Mouse (Mus musculus) hindbrain, postnatal 0 days (tissue): ENCODE data around the gene Prkcb. TPM values are rescaled to one million over a fixed set of nuclear protein-coding genes. Genes with fewer than 3 reads are reported as not detected.

Source experiments
- ATAC-seq: fragments of 200-750 bp; cut with Nextera tagmentation; 2 replicates; pipeline ENCODE4 v1.8.0; 2017; ENCODE audit warnings: mild to moderate bottlenecking, moderate TSS enrichment, moderate library complexity
- DNase-seq: peaks from one replicate; pipeline ENCODE4 v3.0.0-alpha.2; 2015; ENCODE audit warnings: low spot score
- H3K27ac ChIP-seq: fragments of 300-500 bp; sonication (generic); 2 replicates; pipeline ENCODE4 v1.5.1; 2014; ENCODE audit warnings: mild to moderate bottlenecking
- H3K27me3 ChIP-seq: fragments of 300-500 bp; sonication (generic); 2 replicates; pipeline ENCODE4 v1.6.1; 2014; ENCODE audit warnings: low read length, mixed read lengths; ENCODE audit not compliant: insufficient read depth
- H3K36me3 ChIP-seq: fragments of 300-500 bp; sonication (generic); 2 replicates; pipeline ENCODE4 v1.6.1; 2014; ENCODE audit warnings: low read length, mixed read lengths; ENCODE audit not compliant: insufficient read depth
- H3K4me1 ChIP-seq: fragments of 300-500 bp; sonication (generic); 2 replicates; pipeline ENCODE4 v1.6.1; 2014; ENCODE audit warnings: antibody characterized with exemption, low read length, mixed read lengths; ENCODE audit not compliant: insufficient read depth
- H3K4me2 ChIP-seq: fragments of 300-500 bp; sonication (generic); 2 replicates; pipeline ENCODE4 v1.6.1; 2014; ENCODE audit warnings: low read depth, mild to moderate bottlenecking, low read length, moderate library complexity, mixed read lengths
- H3K4me3 ChIP-seq: fragments of 300-500 bp; sonication (generic); 2 replicates; pipeline ENCODE4 v1.5.1; 2014; ENCODE audit warnings: low read length
- H3K9ac ChIP-seq: fragments of 300-500 bp; sonication (generic); replicated peaks from 2 replicates; pipeline ENCODE4 v1.6.1; 2014; ENCODE audit warnings: mild to moderate bottlenecking, low read length, moderate library complexity, mixed read lengths
- H3K9me3 ChIP-seq: fragments of 300-500 bp; sonication (generic); 2 replicates; pipeline ENCODE4 v1.6.1; 2016; ENCODE audit warnings: low read length, mixed read lengths
- CTCF ChIP-seq: IDR thresholded peaks from 2 replicates; pipeline ENCODE4 v1.5.1; 2016; ENCODE audit warnings: antibody characterized with exemption, control low read depth, low read depth
- WGBS: fragments of 180-500 bp; shearing (Covaris S2); extraction: QIAGEN DNeasy Blood & Tissue Kit; methylation state at CpG from one replicate; pipeline ENCODE4 v1.1.7; 2014; 5-methylcytosine and 5-hydroxymethylcytosine counted together
- polyA plus RNA-seq: library from polyadenylated mRNA; unstranded; fragments of >200 nt; fragmentation: Nextera tagmentation; extraction: Ambion mirVana; gene quantifications from 2 replicates; pipeline ENCODE4 v1.2.1, GENCODE M21; 2015
- total RNA-seq: library from RNA; depleted of rRNA; stranded (reverse); fragments of >200 nt; gene quantifications from 2 replicates; pipeline ENCODE4 v1.2.3, GENCODE M21; 2014

The Prkcb gene
- total and polyA plus RNA-seq, 2 experiments from 2014 or later: 187 to 261 TPM

DNA sequence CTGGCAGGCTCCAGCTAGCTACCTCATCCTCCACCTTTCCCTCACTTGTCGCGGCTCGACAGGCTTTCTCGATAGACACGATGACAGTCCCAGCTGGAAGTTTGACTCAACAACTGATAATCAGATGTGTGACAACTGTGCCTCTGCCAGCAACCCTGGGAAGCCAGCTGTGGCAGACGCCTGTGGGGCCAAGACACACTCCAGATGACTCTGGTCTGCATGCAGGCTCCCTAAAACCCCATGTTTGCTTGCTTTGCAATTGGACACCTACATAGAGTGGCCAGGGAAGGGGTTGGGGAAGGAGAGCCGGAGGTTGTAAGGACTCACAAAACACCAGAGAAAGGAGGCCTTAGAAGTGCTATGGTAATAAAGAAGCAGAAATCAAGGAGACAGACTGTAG is 221.4 kb downstream of the Prkcb start:
- no peaks in the 10 kb centered on the region for H3K9me3 ChIP-seq
- no peak for ATAC-seq
- H3K27me3 ChIP-seq: no peaks in the 10 kb centered on the region
- no peak overlapping the region for H3K4me2 ChIP-seq
- WGBS: 71% methylated on average over 7 of the region's 7 CpGs
- TF ChIP-seq CTCF: no peak
- H3K4me3 ChIP-seq: no peak overlapping the region
- no peak for DNase-seq
- no peaks in the 10 kb centered on the region for H3K36me3 ChIP-seq
- no peaks in the 10 kb centered on the region for H3K4me1 ChIP-seq
- H3K9ac ChIP-seq: no peak overlapping the region
- H3K27ac ChIP-seq: no peak overlapping the region

DNA sequence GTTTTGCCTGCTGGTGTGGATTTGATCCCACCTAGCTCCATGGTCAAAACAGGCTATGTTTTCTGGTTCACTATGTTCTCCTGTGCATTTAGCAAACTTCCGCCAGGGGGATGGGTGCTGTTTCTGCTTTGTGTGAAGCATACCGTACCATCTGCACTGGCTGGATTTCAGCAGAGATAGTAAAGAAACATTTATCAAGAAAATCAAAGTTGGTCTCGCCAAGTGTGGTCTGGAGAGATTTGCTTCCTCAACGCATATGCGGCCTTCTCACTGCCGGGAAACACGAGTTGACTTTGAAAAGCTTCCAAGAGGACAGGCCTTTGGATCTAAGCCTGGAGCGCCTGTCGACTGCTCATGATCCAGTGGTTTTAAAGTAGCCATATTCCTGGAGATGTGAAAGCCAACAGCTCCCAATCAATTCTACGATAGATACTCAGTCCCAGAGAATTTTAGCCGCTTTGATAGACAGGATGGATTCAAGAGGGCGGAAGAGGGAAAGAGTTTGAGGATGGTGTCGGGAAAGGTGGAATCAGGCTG is 223.9 kb downstream of the Prkcb start:
- no peak overlapping the region for H3K27ac ChIP-seq
- ATAC-seq: no peak

DNA sequence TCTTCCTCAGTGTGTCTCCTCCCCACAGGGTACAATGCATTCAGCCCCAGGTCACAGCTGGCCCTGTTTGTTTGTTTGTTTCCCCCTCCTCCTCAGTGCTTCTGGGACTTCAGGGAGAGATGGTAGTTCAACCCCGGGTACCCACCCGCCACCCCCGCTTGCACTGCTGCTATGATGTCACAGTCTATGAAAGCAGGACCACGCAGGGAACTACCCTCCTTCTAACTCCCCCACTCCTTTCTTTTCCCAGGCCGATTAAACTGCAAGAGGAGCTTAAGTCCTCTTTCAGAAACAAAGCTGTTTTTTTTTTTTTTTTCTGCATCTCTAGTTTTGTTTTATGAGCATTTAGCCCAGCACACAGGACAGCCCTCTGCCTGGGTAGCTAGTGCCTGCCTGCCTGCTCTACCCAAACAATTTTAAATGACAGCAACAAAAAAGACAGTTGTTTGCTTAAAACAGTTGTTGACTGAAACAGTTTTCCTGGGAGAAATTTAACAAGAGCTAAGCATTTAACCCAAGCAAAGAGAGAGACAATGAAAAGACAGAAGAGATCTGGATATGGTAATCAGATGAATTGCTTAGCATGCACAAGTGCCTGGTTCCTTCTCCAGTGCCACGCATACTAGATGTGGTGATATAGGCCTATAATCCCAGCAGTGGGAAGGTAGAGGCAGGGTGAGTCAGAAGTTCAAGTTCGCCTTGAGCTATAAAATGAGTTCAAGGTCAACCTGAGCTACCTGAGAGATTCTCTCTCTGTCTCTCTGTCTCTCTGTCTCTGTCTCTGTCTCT is 232.5 kb downstream of the Prkcb start:
- H3K27me3 ChIP-seq: no peaks in the 10 kb centered on the region
- no peak for TF ChIP-seq CTCF
- H3K36me3 ChIP-seq: no peaks in the 10 kb centered on the region
- no peak overlapping the region for H3K4me3 ChIP-seq
- no peak overlapping the region for H3K9ac ChIP-seq
- H3K27ac ChIP-seq: no peak overlapping the region
- H3K4me2 ChIP-seq: no peak overlapping the region
- no peak for ATAC-seq
- no peak for DNase-seq
- H3K9me3 ChIP-seq: no peaks in the 10 kb centered on the region
- no peaks in the 10 kb centered on the region for H3K4me1 ChIP-seq
- WGBS: 33% methylated on average over 7 of the region's 7 CpGs

More for the DNA sequence above, 223.9 kb downstream of the Prkcb start:
- Histone ChIP-seq H3K4me3 (no peak overlapping the region), H3K4me2 (no peak overlapping the region), H3K9ac (no peak overlapping the region), H3K27me3 (no peaks in the 10 kb centered on the region), H3K9me3 (no peaks in the 10 kb centered on the region), H3K4me1 (no peaks in the 10 kb centered on the region), H3K36me3 (no peaks in the 10 kb centered on the region)
- DNase-seq: peak; percentile 25
- WGBS: 70% methylated on average over 13 of the region's 13 CpGs
- no peak for TF ChIP-seq CTCF

DNA sequence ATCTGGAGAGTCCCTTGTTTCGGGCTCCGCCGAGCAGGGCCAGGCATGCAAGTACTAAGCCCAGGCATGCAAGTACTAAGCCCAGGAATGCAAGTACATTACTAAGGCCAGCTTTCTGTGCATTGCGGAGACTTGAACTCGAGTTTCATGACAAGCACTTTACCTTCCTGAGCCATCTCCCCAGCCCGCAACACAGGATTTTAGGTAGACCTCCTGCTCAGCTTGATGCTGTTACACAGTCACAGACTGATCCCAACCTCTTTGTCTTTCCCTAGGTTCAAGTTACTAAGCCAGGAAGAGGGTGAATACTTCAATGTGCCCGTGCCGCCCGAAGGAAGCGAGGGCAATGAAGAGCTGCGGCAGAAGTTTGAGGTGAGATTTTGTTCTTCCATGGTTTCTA is 239.7 kb downstream of the Prkcb start:
- ATAC-seq (no peak), DNase-seq (no peak)
- no peak overlapping the region for H3K9ac ChIP-seq
- H3K27ac ChIP-seq: no peak overlapping the region
- TF ChIP-seq CTCF: no peak
- H3K4me1 ChIP-seq: no peaks in the 10 kb centered on the region
- no peaks in the 10 kb centered on the region; the same call in 1 of the 2 replicates for H3K36me3 ChIP-seq
- WGBS: 91% methylated on average over 11 of the region's 11 CpGs
- H3K4me3 ChIP-seq: no peak overlapping the region
- H3K9me3 ChIP-seq: no peaks in the 10 kb centered on the region
- no peak overlapping the region for H3K4me2 ChIP-seq
- H3K27me3 ChIP-seq: no peaks in the 10 kb centered on the region

DNA sequence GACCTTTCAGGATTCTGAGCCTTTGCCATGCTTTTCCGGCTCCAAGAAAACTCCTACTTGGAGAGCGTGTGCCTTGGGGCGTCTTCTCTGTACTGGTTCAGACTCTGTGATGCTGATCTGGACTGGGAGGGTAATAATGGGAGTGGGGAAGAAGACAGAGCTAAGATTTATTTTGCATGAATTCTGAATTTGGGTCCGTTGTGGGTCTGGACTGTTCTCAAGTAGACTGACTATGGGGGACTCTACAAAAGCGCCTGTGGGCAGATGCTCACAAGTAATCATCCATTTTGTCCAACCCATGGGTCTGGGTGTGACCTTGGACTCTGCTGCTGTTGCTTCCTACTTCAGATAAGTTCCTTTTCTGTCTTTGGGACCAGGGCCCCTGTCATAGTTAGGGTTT is 240.1 kb downstream of the Prkcb start:
- Histone ChIP-seq H3K36me3 (no peaks in the 10 kb centered on the region; the same call in 1 of the 2 replicates), H3K4me2 (no peak overlapping the region), H3K9me3 (no peaks in the 10 kb centered on the region), H3K9ac (no peak overlapping the region), H3K27me3 (no peaks in the 10 kb centered on the region), H3K4me3 (no peak overlapping the region), H3K27ac (no peak overlapping the region), H3K4me1 (no peaks in the 10 kb centered on the region)
- ATAC-seq (no peak), DNase-seq (no peak)
- WGBS: 97% methylated on average over 5 of the region's 5 CpGs
- TF ChIP-seq CTCF: no peak

DNA sequence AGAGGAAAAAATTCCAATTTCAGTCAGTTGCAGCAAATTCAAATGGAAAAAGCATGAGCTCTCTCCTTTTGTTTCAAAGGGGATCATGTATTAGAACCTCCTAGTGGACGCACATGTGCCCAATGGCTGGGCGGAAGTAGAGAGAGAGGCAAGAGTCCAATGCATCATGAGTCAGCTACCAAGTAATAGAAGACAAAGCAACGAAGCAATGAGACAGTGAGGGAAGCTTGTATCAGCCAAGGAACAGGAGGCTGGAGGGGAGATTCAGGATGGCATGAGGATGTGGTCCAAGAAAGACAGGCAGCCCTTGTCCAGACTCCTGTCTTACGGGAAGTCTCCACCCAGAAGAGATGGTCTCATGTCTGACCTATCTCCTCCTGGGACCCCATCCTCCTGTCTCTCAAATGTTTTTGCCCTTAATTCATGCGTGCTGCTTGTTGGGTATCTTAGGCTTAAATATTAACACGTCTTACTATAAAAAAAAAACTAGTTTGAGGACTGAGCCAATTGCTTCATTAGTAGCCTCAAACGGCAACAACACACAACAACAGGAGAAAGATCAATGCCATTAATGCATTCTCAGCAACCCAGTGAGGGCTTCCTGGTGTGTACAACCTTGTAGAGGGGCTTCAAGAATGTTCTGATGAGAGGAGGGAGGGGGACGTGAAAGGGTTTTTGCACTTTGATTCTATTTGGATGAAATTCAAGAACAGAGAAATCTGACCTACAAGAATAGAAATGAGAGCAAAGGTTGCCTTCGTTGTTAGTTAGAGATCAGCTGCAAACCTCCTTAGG is 245.2 kb downstream of the Prkcb start:
- H3K4me1 ChIP-seq: no peaks in the 10 kb centered on the region
- no peaks in the 10 kb centered on the region for H3K9me3 ChIP-seq
- H3K9ac ChIP-seq: no peak overlapping the region
- WGBS: 83% methylated on average over 9 of the region's 9 CpGs
- no peak overlapping the region for H3K27ac ChIP-seq
- no peaks in the 10 kb centered on the region; the same call in 1 of the 2 replicates for H3K36me3 ChIP-seq
- H3K4me2 ChIP-seq: no peak overlapping the region
- ATAC-seq (no peak), DNase-seq (no peak)
- H3K4me3 ChIP-seq: no peak overlapping the region
- TF ChIP-seq CTCF: no peak
- no peaks in the 10 kb centered on the region for H3K27me3 ChIP-seq
